Mouse (Mus musculus): Measurements from ENCODE around the gene Cldnd2.
"Not testable (repeated sequence)": the region's sequence is repeated elsewhere in the genome, so short reads cannot be mapped to it uniquely, and the experiment has no call there.

Gene Cldnd2

GRCm38 (mm10) chr7:43440482-43440881, at the start of gene Cldnd2:
Gene Cldnd2 (plus strand): TSS chr7:43440782.
- DNase-seq, result no peak

DNA sequence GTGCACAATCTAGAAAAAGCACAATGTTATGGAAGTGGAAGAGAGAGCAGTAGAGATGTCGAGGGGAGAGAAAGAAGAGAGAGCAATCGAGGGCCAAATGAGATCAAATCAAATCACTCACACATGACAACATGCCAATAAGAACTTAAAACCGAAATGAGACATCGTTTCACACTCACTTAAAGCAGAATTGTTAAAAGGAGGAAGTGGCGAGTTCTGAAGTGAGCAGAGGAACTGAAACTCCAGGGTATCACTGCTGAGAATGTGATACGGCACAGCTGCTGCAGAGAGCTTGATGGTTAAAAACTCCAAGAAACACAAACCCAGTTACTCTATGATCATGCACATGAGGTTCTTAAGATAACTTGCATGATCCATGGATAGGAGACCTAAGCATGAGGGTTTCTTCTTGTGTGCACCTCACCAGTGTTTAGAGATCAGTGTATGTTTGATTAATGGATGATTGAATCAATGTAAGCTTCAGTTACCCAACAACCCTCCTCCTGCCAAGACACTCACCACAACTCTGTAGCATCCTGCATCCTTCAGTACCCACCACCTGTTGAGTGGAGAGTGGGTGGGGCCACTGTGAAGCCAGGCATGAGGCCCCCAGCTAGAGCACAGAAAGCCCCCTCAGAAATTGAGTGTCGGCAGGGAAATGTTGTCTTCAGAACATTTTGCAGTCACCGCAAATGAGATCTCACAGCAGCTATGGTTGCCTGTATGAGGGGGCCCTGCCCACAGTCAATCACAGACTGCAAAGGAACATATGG, 48.0 kb upstream of the Cldnd2 start:
- no peak for DNase-seq

DNA sequence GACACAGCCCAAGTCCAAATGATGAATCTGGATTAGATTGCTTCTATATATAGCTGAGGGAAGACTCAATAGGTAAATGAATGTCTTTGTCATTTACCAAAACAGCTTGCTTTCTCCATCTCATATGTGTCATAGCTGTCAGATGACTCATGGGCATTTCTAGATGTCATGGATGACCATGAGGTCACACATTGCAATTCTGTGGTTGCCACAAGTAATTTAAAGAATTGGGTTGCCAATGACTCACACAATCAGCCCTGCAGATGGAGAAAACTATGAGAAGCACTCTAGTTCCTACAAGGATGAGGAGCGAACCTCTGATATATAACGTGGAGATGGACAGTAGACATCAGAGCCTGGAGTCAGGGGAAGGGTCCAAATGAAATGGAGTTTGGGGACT, 41.1 kb upstream of the Cldnd2 start:
- no peak for DNase-seq

GRCm38 (mm10) chr7:43402718-43403117, 37.9 kb upstream of the Cldnd2 start:
- no peak for DNase-seq

DNA sequence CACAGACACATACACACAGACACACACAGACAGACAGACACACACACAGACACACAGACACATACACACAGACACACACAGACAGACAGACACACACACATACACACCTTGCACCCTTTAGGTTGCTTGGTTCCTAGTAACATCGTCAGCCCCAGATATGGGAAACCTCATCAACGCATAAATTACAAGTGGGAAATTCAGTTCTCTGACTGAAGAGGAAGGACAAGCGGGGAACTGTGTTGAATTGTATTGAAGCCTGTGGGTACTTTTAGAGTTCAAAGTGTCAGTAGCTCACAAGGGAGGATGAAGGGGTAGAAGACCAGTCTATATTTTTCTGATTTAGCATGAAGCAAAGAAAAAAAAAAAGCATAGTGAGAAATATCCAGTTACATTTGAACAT, 33.0 kb upstream of the Cldnd2 start:
- DNase-seq, result no peak

- no peak for DNase-seq
These were observed 32.4 kb upstream of the Cldnd2 start, which contains the start of gene Siglecg for GRCm38 (mm10) chr7:43408131-43408553. Gene Siglecg (plus strand): TSS chr7:43408204.

DNA sequence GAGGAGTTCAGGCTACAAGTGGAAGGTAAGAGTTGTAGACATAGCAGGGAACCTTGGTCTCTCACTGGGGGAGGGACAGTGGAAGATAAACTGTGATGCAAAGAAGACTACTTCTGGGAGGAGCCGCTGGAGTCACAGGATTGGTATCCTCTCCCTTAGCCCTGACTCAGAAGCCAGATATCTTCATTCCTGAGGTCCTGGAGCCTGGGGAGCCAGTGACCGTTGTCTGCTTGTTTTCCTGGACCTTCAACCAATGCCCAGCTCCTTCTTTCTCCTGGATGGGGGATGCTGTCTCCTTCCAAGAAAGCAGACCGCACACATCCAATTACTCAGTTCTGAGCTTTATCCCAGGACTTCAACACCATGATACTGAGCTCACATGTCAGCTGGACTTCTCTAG, 31.5 kb upstream of the Cldnd2 start:
- DNase-seq, result no peak

GRCm38 (mm10) chr7:43411724-43412123, 28.9 kb upstream of the Cldnd2 start:
- DNase-seq, result not testable (repeated sequence)

GRCm38 (mm10) chr7:43417298-43417697, 23.3 kb upstream of the Cldnd2 start:
- peak in 1 of 2 experiments; percentile 18 for DNase-seq

DNA sequence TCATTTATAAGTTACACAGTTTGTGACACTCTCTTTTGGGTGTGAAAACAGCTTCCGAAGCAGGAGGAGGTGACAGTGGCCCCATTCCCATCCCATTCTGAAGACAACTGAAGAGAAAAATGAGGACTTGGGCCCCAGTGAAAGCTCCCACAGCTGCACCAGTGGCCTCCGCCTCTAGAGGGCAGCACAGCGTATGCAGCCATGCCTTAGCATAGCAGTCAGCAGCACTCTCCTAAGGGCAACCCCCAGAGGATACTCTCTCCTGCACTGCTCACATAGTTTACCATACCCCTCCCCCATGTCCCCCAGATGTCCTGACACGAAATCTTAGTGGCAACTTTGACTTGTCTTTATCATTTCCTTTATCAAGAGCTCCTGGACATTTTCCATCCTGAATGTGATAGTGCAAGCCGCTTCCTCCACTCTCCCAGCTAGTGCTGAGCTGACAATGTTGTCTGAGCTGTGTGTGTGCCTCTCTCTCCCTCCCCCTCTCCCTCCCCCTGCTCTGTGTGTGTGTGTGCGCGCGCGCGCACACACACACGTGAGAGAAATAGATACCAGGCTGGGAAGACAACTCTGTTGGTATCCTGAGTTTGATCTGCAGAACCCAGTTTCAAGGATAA, 17.5 kb upstream of the Cldnd2 start:
- DNase-seq, result peak; percentile 89 to 92

- no peak for DNase-seq
These were observed 16.5 kb upstream of the Cldnd2 start for GRCm38 (mm10) chr7:43423991-43424625.

GRCm38 (mm10) chr7:43427406-43427805, 13.2 kb upstream of the Cldnd2 start, which contains the start of gene Lim2:
Gene Lim2 (plus strand): TSS chr7:43427670.
- no peak for DNase-seq

DNA sequence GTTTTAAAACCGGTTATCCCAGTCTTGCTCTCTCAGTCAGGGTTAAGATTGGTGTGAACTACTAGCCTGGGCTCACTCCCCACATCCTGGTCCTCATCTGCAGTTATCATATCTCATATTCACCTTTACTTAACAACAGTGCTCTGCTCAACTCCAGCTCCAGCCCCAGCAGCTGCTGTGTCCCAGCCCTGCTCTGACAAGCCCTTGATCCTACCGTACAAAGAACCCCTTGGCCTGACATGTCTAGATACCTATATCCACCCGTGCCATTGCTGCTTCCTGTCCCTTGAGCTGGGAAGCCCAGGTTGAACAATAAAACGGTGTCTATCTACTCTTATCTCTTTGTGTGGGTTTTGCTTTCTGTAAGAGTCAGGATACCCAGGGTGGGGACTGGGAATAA, 11.1 kb upstream of the Cldnd2 start:
- no peak for DNase-seq

GRCm38 (mm10) chr7:43432891-43433290, 7.7 kb upstream of the Cldnd2 start:
- no peak for DNase-seq

DNA sequence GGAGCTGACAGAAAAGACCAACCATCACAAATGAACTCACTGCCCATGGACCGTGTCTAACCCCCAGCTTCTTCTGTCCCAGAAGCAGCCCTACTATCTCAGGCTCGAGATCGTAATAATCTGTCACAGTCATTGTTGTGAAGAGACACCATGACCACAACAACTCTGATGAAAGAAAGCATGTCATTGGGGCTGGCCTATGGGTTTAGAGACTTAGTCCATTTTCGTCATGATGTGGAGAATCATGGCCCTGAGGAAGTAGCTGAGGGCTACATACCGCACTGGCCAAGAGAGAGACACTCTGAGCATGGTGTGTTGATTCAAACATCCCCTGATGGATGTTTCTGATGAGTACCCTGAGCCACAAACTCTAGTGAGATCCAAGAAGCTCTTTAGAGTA, 5.9 kb upstream of the Cldnd2 start:
- DNase-seq, result no peak

DNA sequence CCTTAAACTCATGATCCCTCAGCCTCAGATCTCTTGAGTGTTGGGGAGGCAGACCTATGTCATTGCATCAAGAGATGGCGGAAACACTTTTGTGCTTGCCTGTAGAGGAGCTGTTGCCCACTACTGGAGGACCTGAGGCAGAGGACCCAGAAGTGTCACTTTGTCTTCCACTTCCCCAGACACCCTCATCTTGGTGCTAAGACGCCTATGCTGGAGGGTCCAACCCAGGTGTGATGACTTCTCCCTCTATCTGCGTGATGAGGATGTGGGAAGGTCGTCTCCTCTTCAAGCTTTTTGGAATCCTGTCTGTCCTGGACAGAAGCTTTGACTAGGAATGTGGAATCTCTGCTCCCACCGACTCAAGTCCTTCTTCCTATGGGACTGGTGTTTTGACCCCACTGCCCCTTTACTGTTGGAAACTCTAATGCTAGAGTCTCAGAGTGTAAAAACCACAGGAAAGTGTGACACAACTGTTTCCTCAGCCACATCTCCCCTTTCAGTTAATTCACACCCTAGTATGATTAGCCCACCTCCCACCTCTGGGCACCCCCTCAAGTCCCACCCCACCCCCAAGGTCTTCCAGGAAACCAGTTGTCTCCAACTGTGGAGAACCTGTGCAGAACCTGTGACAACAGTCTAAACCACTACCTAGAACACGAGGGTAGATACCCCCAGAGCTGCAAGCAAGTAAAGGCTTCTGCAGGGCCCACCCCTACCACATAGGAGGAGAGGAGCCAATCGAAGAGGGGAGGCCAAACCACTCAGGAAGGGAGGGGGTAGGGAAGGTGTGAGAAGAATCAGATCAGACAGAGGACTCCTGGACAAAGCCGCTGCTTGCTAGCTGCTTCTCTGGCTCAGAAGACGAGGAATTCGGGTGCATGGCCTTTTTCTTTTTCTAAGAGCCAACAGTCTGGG, 4.0 kb upstream of the Cldnd2 start, which contains the start of gene Nkg7:
TSS of gene Nkg7 (plus strand) at position 733 of the 915 bp plus-strand sequence.
- no peak for DNase-seq

DNA sequence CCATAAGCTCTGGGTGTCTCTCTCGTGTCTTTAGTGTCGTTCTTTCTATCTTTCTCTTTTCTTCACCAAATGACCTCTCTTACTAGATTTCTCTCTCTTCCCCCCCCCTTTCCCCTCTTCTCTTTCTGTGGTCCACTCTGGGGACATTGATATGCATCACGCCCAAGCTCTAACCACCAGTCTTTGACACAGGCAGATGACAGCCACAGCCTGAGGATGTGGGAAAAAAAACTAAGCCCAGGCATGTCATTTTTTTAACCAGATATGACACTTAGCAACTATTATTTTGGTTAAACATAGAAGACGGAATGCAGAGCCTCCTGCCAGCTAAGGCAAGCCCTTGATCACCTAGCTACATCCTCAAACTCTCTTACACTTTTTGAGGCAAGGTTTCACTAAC, 2.0 kb upstream of the Cldnd2 start:
- DNase-seq, result no peak

DNA sequence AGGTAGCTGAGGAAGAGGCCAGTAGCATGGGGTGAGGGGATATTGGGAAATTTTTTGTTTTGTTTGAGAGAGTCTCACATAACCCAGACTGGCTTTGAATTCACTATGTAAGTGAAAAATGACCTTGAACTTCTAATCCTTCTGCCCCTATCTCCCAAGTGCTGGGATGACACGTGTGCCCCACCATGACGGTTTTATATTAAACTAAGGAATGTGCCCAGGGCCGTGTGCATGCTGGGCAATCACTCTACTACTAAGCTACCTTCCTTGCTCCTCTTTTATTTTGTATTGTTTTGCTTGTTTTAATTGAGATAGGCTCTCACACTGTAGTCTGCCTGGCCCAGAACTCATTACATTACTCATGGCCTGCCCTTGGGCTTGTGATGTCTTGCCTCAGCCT, 489 bp downstream of the Cldnd2 start:
- no peak for DNase-seq

- no peak for DNase-seq
These were observed 2.1 kb downstream of the Cldnd2 start for GRCm38 (mm10) chr7:43442684-43443083.

- DNase-seq, result peak; percentile 63 to 69
These were observed 2.7 kb downstream of the Cldnd2 start for GRCm38 (mm10) chr7:43443126-43443916.

GRCm38 (mm10) chr7:43443917-43444293, 3.3 kb downstream of the Cldnd2 start, which contains the start of the genes Etfb and Gm45233:
Gene Etfb (plus strand): TSS chr7:43444083.
Gene Gm45233 (plus strand): TSS chr7:43444128.
- peak; percentile 92 to 96 for DNase-seq

DNA sequence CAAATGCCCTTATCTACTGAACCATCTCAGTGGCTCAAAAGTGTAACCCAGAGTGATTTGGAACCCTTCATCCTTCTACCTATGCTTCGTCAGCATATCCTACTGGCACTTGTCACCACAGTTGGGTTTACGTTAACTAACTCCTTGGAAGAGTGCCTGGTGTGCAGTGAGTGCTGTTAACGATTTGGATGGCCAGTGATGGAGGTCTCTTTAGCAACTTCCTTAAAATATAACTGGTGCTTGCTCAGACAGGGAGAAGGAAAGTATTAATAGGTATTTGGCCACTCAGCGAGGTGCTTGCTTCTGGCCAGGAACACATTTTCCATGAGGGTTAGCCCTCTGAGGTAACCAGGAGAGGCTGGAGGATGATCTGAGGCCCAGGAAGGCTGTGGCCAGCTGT, 7.2 kb downstream of the Cldnd2 start:
- no peak for DNase-seq
